Mouse (Mus musculus) liver, embryonic 13.5 days (tissue): ENCODE data around the gene Shroom3. TPM values are rescaled to one million over a fixed set of nuclear protein-coding genes. Genes with fewer than 3 reads are reported as not detected.

ENCODE experiments used
- ATAC-seq: fragments of 200-750 bp; cut with Nextera tagmentation; 2 replicates; pipeline ENCODE4 v1.8.0; 2017; ENCODE audit warnings: low read depth, mild to moderate bottlenecking, moderate number of reproducible peaks, moderate library complexity
- DNase-seq: peaks from one replicate; pipeline ENCODE4 v3.0.0; 2022
- H3K27ac ChIP-seq: fragments of 300-500 bp; sonication (generic); 2 replicates; pipeline ENCODE4 v1.5.1; 2015; ENCODE audit warnings: moderate library complexity, mild to moderate bottlenecking, inconsistent platforms
- H3K27me3 ChIP-seq: fragments of 300-500 bp; sonication (generic); 2 replicates; pipeline ENCODE4 v1.6.1; 2015; ENCODE audit warnings: mild to moderate bottlenecking, inconsistent platforms
- H3K36me3 ChIP-seq: fragments of 300-500 bp; sonication (generic); 2 replicates; pipeline ENCODE4 v1.6.1; 2015; ENCODE audit warnings: mild to moderate bottlenecking, inconsistent platforms
- H3K4me1 ChIP-seq: fragments of 300-500 bp; sonication (generic); replicated peaks from 2 replicates; pipeline ENCODE4 v1.6.1; 2015; ENCODE audit warnings: inconsistent platforms
- H3K4me2 ChIP-seq: fragments of 300-500 bp; sonication (generic); 2 replicates; pipeline ENCODE4 v1.6.1; 2015; ENCODE audit warnings: inconsistent platforms, mild to moderate bottlenecking, moderate library complexity
- H3K4me3 ChIP-seq: fragments of 300-500 bp; sonication (generic); replicated peaks from 2 replicates; pipeline ENCODE4 v1.5.1; 2015; ENCODE audit warnings: mild to moderate bottlenecking, inconsistent platforms
- H3K9ac ChIP-seq: fragments of 300-500 bp; sonication (generic); 2 replicates; pipeline ENCODE4 v1.6.1; 2015; ENCODE audit warnings: mild to moderate bottlenecking, inconsistent platforms
- H3K9me3 ChIP-seq: fragments of 300-500 bp; sonication (generic); replicated peaks from 2 replicates; pipeline ENCODE4 v1.6.1; 2016; ENCODE audit warnings: inconsistent platforms
- WGBS: fragments of 180-500 bp; shearing (Covaris S2); methylation state at CpG from one replicate; pipeline ENCODE4 v1.1.7; 2015; ENCODE audit not compliant: insufficient replicate concordance; 5-methylcytosine and 5-hydroxymethylcytosine counted together
- polyA plus RNA-seq: library from polyadenylated mRNA; unstranded; fragments of >200 nt; fragmentation: Nextera tagmentation; extraction: Ambion mirVana; gene quantifications from 2 replicates; pipeline ENCODE4 v1.2.1, GENCODE M21; 2015

The Shroom3 gene
- polyA plus RNA-seq, 1 experiment from 2014 or later, result 0.20 TPM

GRCm38 (mm10) chr5:92760542-92760941 lies 77.3 kb downstream of the Shroom3 start:
- H3K4me3 ChIP-seq, result no peak overlapping the region
- ATAC-seq (no peak), DNase-seq (no peak)
- H3K27me3 ChIP-seq, result no peaks in the 10 kb centered on the region
- WGBS, result 59% methylated on average over 7 of the region's 7 CpGs
- H3K27ac ChIP-seq, result no peak overlapping the region
- no peaks in the 10 kb centered on the region for H3K36me3 ChIP-seq
- 0 out of 2 replicates have a peak, but pooled peaks cover 6% of the 10 kb centered on the region for H3K4me1 ChIP-seq
- H3K4me2 ChIP-seq, result no peak overlapping the region
- no peak overlapping the region for H3K9ac ChIP-seq
- H3K9me3 ChIP-seq, result no peaks in the 10 kb centered on the region

- no peaks in the 10 kb centered on the region for H3K9me3 ChIP-seq
- 0 out of 2 replicates have a peak, but pooled peaks cover 6% of the 10 kb centered on the region for H3K4me1 ChIP-seq
- no peak overlapping the region for H3K4me2 ChIP-seq
- no peak for ATAC-seq
- no peaks in the 10 kb centered on the region for H3K27me3 ChIP-seq
- H3K9ac ChIP-seq, result no peak overlapping the region
- H3K36me3 ChIP-seq, result no peaks in the 10 kb centered on the region
- no peak overlapping the region for H3K4me3 ChIP-seq
- H3K27ac ChIP-seq, result no peak overlapping the region
- WGBS, result 42% methylated on average over 9 of the region's 9 CpGs
- no peak for DNase-seq
These were observed 78.5 kb downstream of the Shroom3 start for GRCm38 (mm10) chr5:92761615-92762353.

GRCm38 (mm10) chr5:92762425-92762824 lies 79.2 kb downstream of the Shroom3 start:
- 66% methylated on average over 5 of the region's 5 CpGs for WGBS
- no peak for ATAC-seq

GRCm38 (mm10) chr5:92763546-92763952 lies 80.3 kb downstream of the Shroom3 start:
- Histone ChIP-seq H3K4me3 (no peak overlapping the region), H3K9me3 (no peaks in the 10 kb centered on the region), H3K27ac (no peak overlapping the region), H3K36me3 (no peaks in the 10 kb centered on the region), H3K9ac (no peak overlapping the region), H3K4me2 (no peak overlapping the region), H3K27me3 (no peaks in the 10 kb centered on the region), H3K4me1 (0 out of 2 replicates have a peak, but pooled peaks cover 6% of the 10 kb centered on the region)
- 30% methylated on average over 4 of the region's 4 CpGs for WGBS
- DNase-seq (no peak), ATAC-seq (no peak)

More at GRCm38 (mm10) chr5:92762425-92762824, 79.2 kb downstream of the Shroom3 start:
- Histone ChIP-seq H3K4me2 (no peak overlapping the region), H3K9me3 (no peaks in the 10 kb centered on the region), H3K9ac (no peak overlapping the region), H3K27me3 (no peaks in the 10 kb centered on the region), H3K27ac (no peak overlapping the region), H3K4me3 (no peak overlapping the region), H3K4me1 (0 out of 2 replicates have a peak, but pooled peaks cover 6% of the 10 kb centered on the region), H3K36me3 (no peaks in the 10 kb centered on the region)
- no peak for DNase-seq

- H3K27me3 ChIP-seq, result no peaks in the 10 kb centered on the region
- H3K9ac ChIP-seq, result no peak overlapping the region
- ATAC-seq, result no peak
- 0 out of 2 replicates have a peak, but pooled peaks cover 6% of the 10 kb centered on the region for H3K4me1 ChIP-seq
- WGBS, result 46% methylated on average over 4 of the region's 4 CpGs
- H3K27ac ChIP-seq, result no peak overlapping the region
- no peak overlapping the region for H3K4me2 ChIP-seq
- no peak overlapping the region for H3K4me3 ChIP-seq
- DNase-seq, result no peak
- H3K36me3 ChIP-seq, result no peaks in the 10 kb centered on the region
- H3K9me3 ChIP-seq, result 0 out of 2 replicates have a peak, but pooled peaks cover 5% of the 10 kb centered on the region
These were observed 83.1 kb downstream of the Shroom3 start for GRCm38 (mm10) chr5:92766301-92766700.

GRCm38 (mm10) chr5:92767194-92767777 lies 84.1 kb downstream of the Shroom3 start:
- Histone ChIP-seq H3K4me2 (no peak overlapping the region), H3K27ac (no peak overlapping the region), H3K27me3 (no peaks in the 10 kb centered on the region), H3K36me3 (no peaks in the 10 kb centered on the region), H3K9me3 (0 out of 2 replicates have a peak, but pooled peaks cover 5% of the 10 kb centered on the region), H3K4me3 (no peak overlapping the region), H3K9ac (no peak overlapping the region), H3K4me1 (no peaks in the 10 kb centered on the region)
- DNase-seq, result no peak
- 54% methylated on average over 7 of the region's 7 CpGs for WGBS
- ATAC-seq, result no peak

- Histone ChIP-seq H3K4me2 (no peak overlapping the region), H3K4me1 (no peaks in the 10 kb centered on the region), H3K36me3 (no peaks in the 10 kb centered on the region), H3K9me3 (0 out of 2 replicates have a peak, but pooled peaks cover 5% of the 10 kb centered on the region), H3K9ac (no peak overlapping the region), H3K27me3 (no peaks in the 10 kb centered on the region), H3K4me3 (no peak overlapping the region), H3K27ac (no peak overlapping the region)
- WGBS, result 54% methylated on average over 6 of the region's 6 CpGs
- ATAC-seq (no peak), DNase-seq (no peak)
These were observed 84.6 kb downstream of the Shroom3 start for GRCm38 (mm10) chr5:92767857-92768291.

- 0 out of 2 replicates have a peak, but pooled peaks cover 5% of the 10 kb centered on the region for H3K9me3 ChIP-seq
- H3K27ac ChIP-seq, result no peak overlapping the region
- H3K4me1 ChIP-seq, result no peaks in the 10 kb centered on the region
- H3K27me3 ChIP-seq, result no peaks in the 10 kb centered on the region
- no peak overlapping the region for H3K4me2 ChIP-seq
- H3K9ac ChIP-seq, result no peak overlapping the region
- DNase-seq (no peak), ATAC-seq (no peak)
- H3K36me3 ChIP-seq, result no peaks in the 10 kb centered on the region
- H3K4me3 ChIP-seq, result no peak overlapping the region
- 52% methylated on average over 3 of the region's 3 CpGs for WGBS
These were observed 90.6 kb downstream of the Shroom3 start for GRCm38 (mm10) chr5:92773821-92774220.

GRCm38 (mm10) chr5:92774419-92774818 lies 91.2 kb downstream of the Shroom3 start:
- 46% methylated on average over 2 of the region's 2 CpGs for WGBS
- Histone ChIP-seq H3K9ac (no peak overlapping the region), H3K27me3 (no peaks in the 10 kb centered on the region), H3K4me2 (no peak overlapping the region), H3K4me1 (no peaks in the 10 kb centered on the region), H3K27ac (no peak overlapping the region), H3K4me3 (no peak overlapping the region), H3K36me3 (no peaks in the 10 kb centered on the region), H3K9me3 (0 out of 2 replicates have a peak, but pooled peaks cover 3% of the 10 kb centered on the region)
- no peak for ATAC-seq
- DNase-seq, result no peak

- ATAC-seq (no peak), DNase-seq (no peak)
- H3K36me3 ChIP-seq, result no peaks in the 10 kb centered on the region
- H3K4me1 ChIP-seq, result no peaks in the 10 kb centered on the region
- no peak overlapping the region for H3K9ac ChIP-seq
- no peak overlapping the region for H3K27ac ChIP-seq
- H3K4me3 ChIP-seq, result no peak overlapping the region
- WGBS, result 68% methylated on average over 3 of the region's 3 CpGs
- H3K4me2 ChIP-seq, result no peak overlapping the region
- H3K27me3 ChIP-seq, result no peaks in the 10 kb centered on the region
- no peaks in the 10 kb centered on the region for H3K9me3 ChIP-seq
These were observed 91.7 kb downstream of the Shroom3 start for GRCm38 (mm10) chr5:92774893-92775292.

GRCm38 (mm10) chr5:92778395-92778794 lies 95.2 kb downstream of the Shroom3 start:
- Histone ChIP-seq H3K4me3 (no peak overlapping the region), H3K9me3 (no peaks in the 10 kb centered on the region), H3K4me2 (no peak overlapping the region), H3K27me3 (no peaks in the 10 kb centered on the region), H3K27ac (no peak overlapping the region), H3K36me3 (no peaks in the 10 kb centered on the region), H3K4me1 (no peaks in the 10 kb centered on the region), H3K9ac (no peak overlapping the region)
- no peak for ATAC-seq
- no peak for DNase-seq
- 58% methylated on average over 8 of the region's 8 CpGs for WGBS
